In the genomic region with DNA sequence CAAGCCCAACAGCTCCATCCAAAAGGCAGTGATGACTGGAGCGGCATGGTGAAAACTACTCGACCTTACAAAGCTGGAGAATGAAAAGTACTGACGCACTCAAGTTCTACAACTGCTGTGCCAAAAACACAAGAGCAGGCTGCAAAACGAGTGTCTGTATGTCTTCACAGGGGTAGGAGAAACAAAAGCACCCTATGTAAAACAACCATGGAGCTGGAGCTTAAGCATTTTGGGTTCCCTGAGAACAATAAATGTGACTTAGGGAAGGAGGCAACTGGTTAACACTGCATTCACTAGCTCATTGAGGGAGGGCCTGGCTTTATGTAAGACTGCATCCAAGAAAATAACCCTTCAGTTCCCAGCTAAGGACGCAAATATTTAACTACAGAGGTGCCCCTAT, we compare ENCODE assay signal across 9 mouse cellular contexts.
DNase-seq lines count a peak whose midpoint lies in the region; ATAC-seq and TF ChIP-seq lines count a peak whose summit lies in the region.
"Had no signal": no experiment of that assay in that cellular context is flagged by ENCODE, and none has a peak within 500 bp of the region (broad histone marks: within the 10 kb centered on the region; RNA-seq: fewer than 3 reads in every experiment).

No protein-coding gene starts in this region.

- H3K4me3 ChIP-seq in kidney, embryonic 16.5 days (ENCODE audit: low read length) = peak overlapping the region; percentile 49
- H3K4me3 ChIP-seq in embryonic fibroblast, embryonic 13.5 days (ENCODE audit: insufficient read depth, low read length) = peak overlapping the region; percentile 45
- H3K4me3 ChIP-seq in intestine, embryonic 16.5 days (ENCODE audit: low read length) = peak overlapping the region; percentile 41
- H3K4me3 ChIP-seq in neural tube, embryonic 12.5 days = peak overlapping the region; percentile 13; the same call in 1 of the 2 replicates

- no peak for TF ChIP-seq POLR2A in embryonic fibroblast, embryonic 13.5 days (IDR thresholded peaks at IDR 0.05; ENCODE audit: low read depth, low read length)

- H3K9me3 ChIP-seq in kidney, embryonic 16.5 days (ENCODE audit: low read length) = no peaks in the 10 kb centered on the region
- H3K9me3 ChIP-seq in intestine, embryonic 16.5 days (ENCODE audit: control insufficient read depth, low read length) = no peaks in the 10 kb centered on the region
- no peaks in the 10 kb centered on the region for H3K9me3 ChIP-seq in neural tube, embryonic 12.5 days

- no peaks in the 10 kb centered on the region for H3K27me3 ChIP-seq in kidney, embryonic 16.5 days (ENCODE audit: insufficient read depth, low read length)
- no peaks in the 10 kb centered on the region for H3K27me3 ChIP-seq in intestine, embryonic 16.5 days (replicated peaks; ENCODE audit: control insufficient read depth, insufficient read depth, low read length)
- H3K27me3 ChIP-seq in neural tube, embryonic 12.5 days (replicated peaks) = no peaks in the 10 kb centered on the region

- ATAC-seq in kidney, embryonic 16.5 days (ENCODE audit: low FRiP score, low TSS enrichment) = no peak
- no peak for ATAC-seq in intestine, embryonic 16.5 days
- no peak for ATAC-seq in neural tube, embryonic 12.5 days (ENCODE audit: low FRiP score, low read depth)

- 24% methylated on average over 5 of the region's 5 CpGs for WGBS in kidney, embryonic 16.5 days
- 16% methylated on average over 5 of the region's 5 CpGs for WGBS in intestine, embryonic 16.5 days
- 9% methylated on average over 5 of the region's 5 CpGs for WGBS in neural tube, embryonic 12.5 days

- no peak for TF ChIP-seq CTCF in embryonic fibroblast, embryonic 13.5 days (IDR thresholded peaks at IDR 0.05; ENCODE audit: borderline replicate concordance, insufficient read depth, low read length)

- H3K36me3 ChIP-seq in kidney, embryonic 16.5 days (ENCODE audit: insufficient read depth, low read length) = no peaks in the 10 kb centered on the region
- H3K36me3 ChIP-seq in intestine, embryonic 16.5 days (ENCODE audit: control insufficient read depth, insufficient read depth, low read length) = no peaks in the 10 kb centered on the region
- no peaks in the 10 kb centered on the region for H3K36me3 ChIP-seq in neural tube, embryonic 12.5 days

- DNase-seq in kidney, adult 8-10 months = no peak
- no peak for DNase-seq in layer of hippocampus, adult 8-10 months (ENCODE audit: low spot score in 2 of 2)
- no peak for DNase-seq in thymus, postnatal 14 days
- no peak for DNase-seq in layer of hippocampus, adult 9-11 months
- DNase-seq: kidney, postnatal 25 days had no signal

- peak overlapping the region; percentile 59 for H3K9ac ChIP-seq in kidney, embryonic 16.5 days (replicated peaks; ENCODE audit: low read length)
- peak overlapping the region; percentile 60 for H3K9ac ChIP-seq in intestine, embryonic 16.5 days (ENCODE audit: low read depth, low read length)
- peak overlapping the region; percentile 29; the same call in 1 of the 2 replicates for H3K9ac ChIP-seq in neural tube, embryonic 12.5 days

- peaks cover 36% of the 10 kb centered on the region for H3K4me1 ChIP-seq in kidney, embryonic 16.5 days (ENCODE audit: insufficient read depth, low read length)
- H3K4me1 ChIP-seq in embryonic fibroblast, embryonic 13.5 days (ENCODE audit: control insufficient read depth, insufficient read depth, low read length) = peaks cover 9% of the 10 kb centered on the region
- H3K4me1 ChIP-seq in intestine, embryonic 16.5 days (ENCODE audit: control insufficient read depth, insufficient read depth, low read length) = peaks cover 29% of the 10 kb centered on the region
- H3K4me1 ChIP-seq in neural tube, embryonic 12.5 days = peaks cover 12% of the 10 kb centered on the region; the same call in 1 of the 2 replicates

- peak overlapping the region; percentile 59 for H3K4me2 ChIP-seq in kidney, embryonic 16.5 days (replicated peaks; ENCODE audit: low read depth, low read length)
- H3K4me2 ChIP-seq in intestine, embryonic 16.5 days (ENCODE audit: low read depth, low read length) = peak overlapping the region; percentile 63
- H3K4me2 ChIP-seq in neural tube, embryonic 12.5 days (replicated peaks) = peak overlapping the region; percentile 82

- peak overlapping the region; percentile 51; the same call in 1 of the 2 replicates for H3K27ac ChIP-seq in kidney, embryonic 16.5 days (ENCODE audit: low read length)
- no peak overlapping the region for H3K27ac ChIP-seq in embryonic fibroblast, embryonic 13.5 days (ENCODE audit: insufficient read depth, low read length)
- H3K27ac ChIP-seq in intestine, embryonic 16.5 days (ENCODE audit: low read length) = peak overlapping the region; percentile 43; the same call in 1 of the 2 replicates
- H3K27ac ChIP-seq in neural tube, embryonic 12.5 days = no peak overlapping the region

Comparison
In these comparisons a context has a peak if more than half of its experiments do, and no peak if none do; other contexts are left out.
1. H3K27ac ChIP-seq: peak in kidney, embryonic 16.5 days (single experiment) and intestine, embryonic 16.5 days (single experiment); none in embryonic fibroblast, embryonic 13.5 days (single experiment) and neural tube, embryonic 12.5 days (single experiment).
2. Peak in every context shown above with its lines, with median percentiles within 50 percentile points of each other: H3K4me2 ChIP-seq, H3K4me3 ChIP-seq and H3K9ac ChIP-seq.